26 mouse cellular contexts compared by ENCODE assay signal in the genomic region with DNA sequence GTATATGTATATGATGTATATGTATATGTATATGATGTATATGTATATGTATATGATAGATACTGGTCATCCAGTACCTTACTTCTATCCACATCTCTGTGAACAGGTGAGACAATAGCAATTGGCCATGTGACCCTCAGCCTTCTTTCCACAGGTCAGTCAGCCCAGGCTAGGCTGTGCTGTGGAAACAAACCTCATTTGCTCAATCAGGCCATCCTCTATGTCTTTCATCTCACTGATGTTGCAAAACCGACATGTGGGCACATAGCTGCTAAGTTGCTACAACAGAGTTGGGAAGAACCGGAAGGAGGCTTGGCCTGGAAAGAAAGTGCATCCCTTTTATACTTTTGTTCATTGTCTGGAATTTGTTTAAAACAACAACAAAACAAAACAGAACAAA. TPM values are rescaled to one million over a fixed set of nuclear protein-coding genes. Genes with fewer than 3 reads are reported as not detected.
A peak's percentile ranks its signal among the peaks of the same experiment; 100 is the strongest.
DNase-seq lines count a peak whose midpoint lies in the region; ATAC-seq and TF ChIP-seq lines count a peak whose summit lies in the region.
"Had no signal": no experiment of that assay in that cellular context is flagged by ENCODE, and none has a peak within 500 bp of the region (broad histone marks: within the 10 kb centered on the region; RNA-seq: fewer than 3 reads in every experiment).

No protein-coding gene starts in this region.

- no peaks in the 10 kb centered on the region for H3K27me3 ChIP-seq in liver, postnatal 0 days (ENCODE audit: insufficient read depth, low read length)
- H3K27me3 ChIP-seq in liver, embryonic 12.5 days (replicated peaks): no peaks in the 10 kb centered on the region
- H3K27me3 ChIP-seq: CH12.LX; embryonic facial prominence, embryonic 13.5 days; embryonic facial prominence, embryonic 15.5 days; forebrain, embryonic 12.5 days; Patski had no signal

- H3K4me2 ChIP-seq in liver, postnatal 0 days (ENCODE audit: low read depth, low read length): no peak overlapping the region
- no peak overlapping the region for H3K4me2 ChIP-seq in liver, embryonic 12.5 days
- H3K4me2 ChIP-seq: embryonic facial prominence, embryonic 13.5 days; embryonic facial prominence, embryonic 15.5 days; forebrain, embryonic 12.5 days had no signal

- no peak for TF ChIP-seq EP300 in liver, postnatal 0 days (IDR thresholded peaks at IDR 0.05; ENCODE audit: low read depth)

- H3K27ac ChIP-seq in liver, postnatal 0 days (ENCODE audit: low read depth): no peak overlapping the region
- H3K27ac ChIP-seq in liver, embryonic 12.5 days: no peak overlapping the region
- H3K27ac ChIP-seq: embryonic facial prominence, embryonic 13.5 days; embryonic facial prominence, embryonic 15.5 days; forebrain, embryonic 10.5 days; forebrain, embryonic 12.5 days had no signal

- H3K4me3 ChIP-seq in liver, postnatal 0 days (ENCODE audit: low read depth, low read length): no peak overlapping the region
- H3K4me3 ChIP-seq in liver, embryonic 12.5 days: no peak overlapping the region
- H3K4me3 ChIP-seq: embryonic facial prominence, embryonic 13.5 days; embryonic facial prominence, embryonic 15.5 days; erythroblast, embryonic 14.5 days; forebrain, embryonic 10.5 days; forebrain, embryonic 12.5 days had no signal

- TF ChIP-seq CTCF in liver, postnatal 0 days (IDR thresholded peaks at IDR 0.05; ENCODE audit: low read depth): no peak

- H3K9me3 ChIP-seq in liver, postnatal 0 days (ENCODE audit: low read length): no peaks in the 10 kb centered on the region
- no peaks in the 10 kb centered on the region for H3K9me3 ChIP-seq in liver, embryonic 12.5 days (replicated peaks)
- H3K9me3 ChIP-seq: embryonic facial prominence, embryonic 13.5 days; embryonic facial prominence, embryonic 15.5 days; forebrain, embryonic 10.5 days; forebrain, embryonic 12.5 days; G1E had no signal

- H3K36me3 ChIP-seq in liver, postnatal 0 days (replicated peaks; ENCODE audit: insufficient read depth, low read length): no peaks in the 10 kb centered on the region
- no peaks in the 10 kb centered on the region for H3K36me3 ChIP-seq in liver, embryonic 12.5 days
- H3K36me3 ChIP-seq: embryonic facial prominence, embryonic 13.5 days; embryonic facial prominence, embryonic 15.5 days; forebrain, embryonic 10.5 days; forebrain, embryonic 12.5 days; G1E had no signal

- no peak overlapping the region for H3K9ac ChIP-seq in liver, postnatal 0 days (replicated peaks)
- no peak overlapping the region for H3K9ac ChIP-seq in liver, embryonic 12.5 days
- H3K9ac ChIP-seq: embryonic facial prominence, embryonic 13.5 days; embryonic facial prominence, embryonic 15.5 days; forebrain, embryonic 12.5 days had no signal

- ATAC-seq in liver, postnatal 0 days: peak; percentile 78
- ATAC-seq in liver, embryonic 12.5 days: no peak
- ATAC-seq: activated CD4-positive, CD25-positive, alpha-beta regulatory T cell, adult 4 months; CD4-positive, CD25-positive, alpha-beta regulatory T cell, adult 4 months; forebrain, embryonic 14.5 days; forebrain, embryonic 16.5 days; Patski had no signal

- 67% methylated on average over 2 of the region's 2 CpGs for WGBS in liver, postnatal 0 days (ENCODE audit: insufficient replicate concordance)
- WGBS in liver, embryonic 12.5 days (ENCODE audit: insufficient replicate concordance): 70% methylated on average over 2 of the region's 2 CpGs

- intact Hi-C loops in heart, postnatal 14 days (cut with DNase I): no loop called here

- H3K4me1 ChIP-seq in liver, postnatal 0 days (ENCODE audit: insufficient read depth): peaks cover 3% of the 10 kb centered on the region; the same call in 1 of the 2 replicates
- H3K4me1 ChIP-seq in liver, embryonic 12.5 days: no peaks in the 10 kb centered on the region
- H3K4me1 ChIP-seq: embryonic facial prominence, embryonic 13.5 days; embryonic facial prominence, embryonic 15.5 days; forebrain, embryonic 10.5 days; forebrain, embryonic 12.5 days had no signal

- DNase-seq in heart, adult 11 months: peak; percentile 63
- DNase-seq in heart, postnatal 14 days: no peak
- peak; percentile 17 for DNase-seq in liver, postnatal 0 days
- DNase-seq in embryo, embryonic 11 days: no peak
- DNase-seq: adrenal gland, adult 8-10 months; adrenal gland, postnatal 14 days; adrenal gland, postnatal 36 days; B cell, adult 2 months; cerebellum, adult 11-12 months; cerebellum, adult 2 months; cerebellum, adult 9-10 months; cerebellum, postnatal 10 days; cerebellum, postnatal 25 days had no signal

RNA-seq across cellular contexts. Expression of a gene that starts 22.9 kb away (rescaled TPM):
- total RNA-seq in heart, postnatal 14 days (2021): 10 to 100 TPM; 44.6 to 52.8 TPM
- polyA plus RNA-seq in liver, postnatal 0 days (2015; fragmentation: Nextera tagmentation; extraction: Ambion mirVana): 123 and 134 TPM in 2 replicates
- 22.4 and 24.2 TPM in 2 replicates for polyA plus RNA-seq in liver, embryonic 12.5 days (2016; fragmentation: Nextera tagmentation; extraction: Ambion mirVana)

Comparison
In these comparisons a context has a peak if more than half of its experiments do, and no peak if none do; other contexts are left out.
1. DNase-seq: peak in heart, adult 11 months (single experiment) and liver, postnatal 0 days (single experiment); none in heart, postnatal 14 days (0 of 2) and embryo, embryonic 11 days (single experiment).